Mouse (Mus musculus): ENCODE data around the gene Snx15. TPM values are rescaled to one million over a fixed set of nuclear protein-coding genes. Genes with fewer than 3 reads are reported as not detected.
A peak's percentile ranks its signal among the peaks of the same experiment; 100 is the strongest.
"Not testable (repeated sequence)": the region's sequence is repeated elsewhere in the genome, so short reads cannot be mapped to it uniquely, and the experiment has no call there.

Snx15 gene
- polyA plus RNA-seq, 1 experiment from 2014 or later = 59.6 TPM

DNA sequence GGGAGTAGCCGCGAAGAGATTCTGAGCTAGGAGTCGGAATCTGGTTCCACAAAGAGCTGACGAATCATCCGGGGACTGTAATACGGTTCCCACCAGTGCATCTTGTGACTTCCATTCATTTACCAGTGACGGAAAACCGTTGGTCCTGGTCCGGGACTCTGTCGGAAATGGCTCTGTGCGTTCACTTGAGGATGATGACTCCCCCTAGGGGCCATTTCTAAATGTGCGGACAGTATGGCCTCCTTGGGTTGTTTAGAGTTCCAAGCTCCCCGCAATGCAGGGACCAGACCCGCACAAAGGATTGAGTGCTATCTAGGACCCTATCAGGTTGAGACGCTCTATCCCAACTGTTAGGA is 13.3 kb upstream of the Snx15 start, which contains the start of gene Arl2:
TSS of gene Arl2 (minus strand) at position 155 of the 356 bp plus-strand sequence.
- Histone ChIP-seq H3K4me2 (replicated peaks) (peak within 1 kb of the TSS; percentile 76), H3K4me1 (replicated peaks; ENCODE audit: control insufficient read depth, insufficient read depth, low read length) (peaks cover 10% of the 10 kb centered on the region), H3K9ac (peak within 1 kb of the TSS; percentile 73), H3K9me3 (ENCODE audit: control insufficient read depth, low read length) (no peaks in the 10 kb centered on the region), H3K27me3 (ENCODE audit: control insufficient read depth, insufficient read depth, low read length) (no peaks in the 10 kb centered on the region), H3K27ac (peak within 1 kb of the TSS; percentile 96), H3K36me3 (replicated peaks; ENCODE audit: control insufficient read depth, insufficient read depth) (peaks cover 13% of the 10 kb centered on the region; the same call in 1 of the 2 replicates), H3K4me3 (replicated peaks; ENCODE audit: low read length) (peak within 1 kb of the TSS; percentile 46)
- ATAC-seq (ENCODE audit: low FRiP score) (peak; percentile 76), DNase-seq (ENCODE audit: low spot score) (peak; percentile 90)
- WGBS = under 1% methylated on average over 15 of the region's 15 CpGs

DNA sequence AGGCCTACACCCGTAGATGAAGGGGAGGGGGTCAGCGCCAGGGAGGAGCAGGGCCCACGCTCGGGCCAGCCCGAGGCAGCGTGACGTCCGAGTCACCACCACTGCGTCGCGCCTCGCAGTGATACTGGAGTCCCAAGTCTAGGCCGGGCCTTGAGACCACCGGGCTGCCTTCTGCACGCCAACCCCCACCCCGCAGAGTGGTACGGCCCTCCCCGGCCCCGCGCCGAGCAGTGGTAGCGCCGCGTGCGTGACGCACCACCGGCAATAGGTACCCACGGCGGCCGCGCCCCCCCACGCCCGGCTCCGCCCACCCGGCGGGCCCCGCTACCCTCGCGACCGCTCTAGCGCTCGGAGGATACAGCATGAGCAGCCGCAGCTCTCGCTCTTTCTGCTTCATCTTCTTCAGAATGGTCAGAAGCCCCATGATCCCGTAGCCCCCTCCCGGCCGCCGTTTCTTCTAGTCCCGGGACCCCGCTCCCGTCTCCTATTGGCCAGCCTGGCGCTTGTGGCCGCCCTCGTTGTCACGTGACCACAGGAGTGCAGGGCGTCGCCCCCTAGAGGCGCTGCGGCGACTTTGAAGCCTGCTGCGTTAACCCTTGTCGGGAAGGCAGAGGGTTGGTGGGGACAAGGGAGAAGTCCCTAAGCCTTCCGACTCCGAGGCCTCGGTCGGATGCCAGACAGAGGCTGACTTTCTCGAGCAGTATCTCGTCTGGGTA is 12.7 kb upstream of the Snx15 start, which contains the start of gene Batf2:
TSS of gene Batf2 (plus strand) at position 306 of the 716 bp plus-strand sequence.
- no peaks in the 10 kb centered on the region for H3K9me3 ChIP-seq (ENCODE audit: control insufficient read depth, low read length)
- peak within 1 kb of the TSS; percentile 96 for H3K27ac ChIP-seq
- peak within 1 kb of the TSS; percentile 73 for H3K9ac ChIP-seq
- peak within 1 kb of the TSS; percentile 46 for H3K4me3 ChIP-seq (replicated peaks; ENCODE audit: low read length)
- peak; percentile 93 for DNase-seq (ENCODE audit: low spot score)
- peaks cover 18% of the 10 kb centered on the region; the same call in 1 of the 2 replicates for H3K36me3 ChIP-seq (replicated peaks; ENCODE audit: control insufficient read depth, insufficient read depth)
- peaks cover 10% of the 10 kb centered on the region for H3K4me1 ChIP-seq (replicated peaks; ENCODE audit: control insufficient read depth, insufficient read depth, low read length)
- ATAC-seq (ENCODE audit: low FRiP score) = peak; percentile 94
- WGBS = under 1% methylated on average over 68 of the region's 68 CpGs
- no peaks in the 10 kb centered on the region for H3K27me3 ChIP-seq (ENCODE audit: control insufficient read depth, insufficient read depth, low read length)
- H3K4me2 ChIP-seq (replicated peaks) = peak within 1 kb of the TSS; percentile 76

DNA sequence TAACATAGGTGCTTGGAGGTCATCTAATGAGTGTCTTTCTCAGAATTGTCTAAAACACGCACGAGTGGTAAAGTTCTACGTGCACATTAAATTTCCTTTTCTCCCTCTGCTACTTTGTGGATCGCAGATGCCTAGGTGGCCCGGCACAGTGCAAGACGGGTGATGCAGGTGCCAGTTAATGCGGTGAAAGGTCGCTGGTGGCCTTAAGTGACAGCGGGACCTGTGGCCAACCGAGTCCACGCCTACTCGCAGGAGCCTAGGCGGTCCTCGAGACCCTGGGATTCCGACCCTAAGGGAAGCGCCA is 12.2 kb upstream of the Snx15 start:
- Histone ChIP-seq H3K27ac (peak overlapping the region; percentile 96), H3K4me1 (replicated peaks; ENCODE audit: control insufficient read depth, insufficient read depth, low read length) (peaks cover 10% of the 10 kb centered on the region), H3K27me3 (ENCODE audit: control insufficient read depth, insufficient read depth, low read length) (no peaks in the 10 kb centered on the region), H3K36me3 (replicated peaks; ENCODE audit: control insufficient read depth, insufficient read depth) (peaks cover 23% of the 10 kb centered on the region), H3K9ac (peak overlapping the region; percentile 73), H3K9me3 (ENCODE audit: control insufficient read depth, low read length) (no peaks in the 10 kb centered on the region), H3K4me3 (replicated peaks; ENCODE audit: low read length) (peak overlapping the region; percentile 46), H3K4me2 (replicated peaks) (peak overlapping the region; percentile 76)
- DNase-seq (ENCODE audit: low spot score) (peak; percentile 29), ATAC-seq (ENCODE audit: low FRiP score) (no peak)
- WGBS = 9% methylated on average over 16 of the region's 16 CpGs

DNA sequence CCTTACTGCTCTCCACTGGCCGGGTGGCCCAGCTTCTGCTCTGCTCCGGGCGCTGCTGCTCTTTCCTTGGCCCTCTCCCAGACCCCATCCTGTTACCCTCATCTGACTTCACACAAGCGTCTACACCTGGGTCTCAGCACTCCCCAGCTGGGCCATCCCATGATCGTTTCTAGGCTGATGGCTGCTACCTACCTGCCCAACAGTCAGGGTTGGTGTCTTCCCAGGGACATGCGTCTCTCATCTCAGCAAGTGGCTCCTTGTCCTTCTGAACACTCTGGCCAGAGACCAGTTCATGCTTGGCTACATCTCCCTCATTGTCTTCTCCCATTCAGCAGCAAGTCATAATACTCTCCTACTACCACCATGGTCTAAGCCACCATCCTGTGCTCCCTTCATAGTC is 11.6 kb upstream of the Snx15 start:
- H3K27ac ChIP-seq = no peak overlapping the region; the same call in 1 of the 2 replicates
- H3K4me1 ChIP-seq (replicated peaks; ENCODE audit: control insufficient read depth, insufficient read depth, low read length) = peaks cover 10% of the 10 kb centered on the region
- H3K9me3 ChIP-seq (ENCODE audit: control insufficient read depth, low read length) = no peaks in the 10 kb centered on the region
- no peak for ATAC-seq (ENCODE audit: low FRiP score)
- peak overlapping the region; percentile 73 for H3K9ac ChIP-seq
- peak overlapping the region; percentile 76 for H3K4me2 ChIP-seq (replicated peaks)
- peak overlapping the region; percentile 46 for H3K4me3 ChIP-seq (replicated peaks; ENCODE audit: low read length)
- peaks cover 29% of the 10 kb centered on the region for H3K36me3 ChIP-seq (replicated peaks; ENCODE audit: control insufficient read depth, insufficient read depth)
- no peak for DNase-seq (ENCODE audit: low spot score)
- no peaks in the 10 kb centered on the region for H3K27me3 ChIP-seq (ENCODE audit: control insufficient read depth, insufficient read depth, low read length)
- WGBS = 91% methylated on average over 6 of the region's 6 CpGs

GRCm38 (mm10) chr19:6136397-6136796 is 8.3 kb upstream of the Snx15 start:
- no peak overlapping the region for H3K4me3 ChIP-seq (replicated peaks; ENCODE audit: low read length)
- H3K27ac ChIP-seq = no peak overlapping the region
- ATAC-seq (ENCODE audit: low FRiP score) = no peak
- H3K27me3 ChIP-seq (ENCODE audit: control insufficient read depth, insufficient read depth, low read length) = no peaks in the 10 kb centered on the region
- no peaks in the 10 kb centered on the region for H3K9me3 ChIP-seq (ENCODE audit: control insufficient read depth, low read length)
- H3K4me1 ChIP-seq (replicated peaks; ENCODE audit: control insufficient read depth, insufficient read depth, low read length) = peaks cover 10% of the 10 kb centered on the region
- no peak for DNase-seq (ENCODE audit: low spot score)
- H3K9ac ChIP-seq = no peak overlapping the region
- no peak overlapping the region for H3K4me2 ChIP-seq (replicated peaks)
- peaks cover 35% of the 10 kb centered on the region for H3K36me3 ChIP-seq (replicated peaks; ENCODE audit: control insufficient read depth, insufficient read depth)
- 88% methylated on average over 3 of the region's 3 CpGs for WGBS

- not testable (repeated sequence) for H3K27ac ChIP-seq; H3K9ac ChIP-seq; H3K4me1 ChIP-seq (replicated peaks; ENCODE audit: control insufficient read depth, insufficient read depth, low read length); H3K9me3 ChIP-seq (ENCODE audit: control insufficient read depth, low read length); ATAC-seq (ENCODE audit: low FRiP score); H3K4me3 ChIP-seq (replicated peaks; ENCODE audit: low read length); H3K4me2 ChIP-seq (replicated peaks); H3K27me3 ChIP-seq (ENCODE audit: control insufficient read depth, insufficient read depth, low read length); DNase-seq (ENCODE audit: low spot score)
- WGBS = 68% methylated on average over 1 of the region's 1 CpGs
- peaks cover 35% of the 10 kb centered on the region for H3K36me3 ChIP-seq (replicated peaks; ENCODE audit: control insufficient read depth, insufficient read depth)
Measured at GRCm38 (mm10) chr19:6133197-6133596, 5.1 kb upstream of the Snx15 start.

- H3K4me1 ChIP-seq (replicated peaks; ENCODE audit: control insufficient read depth, insufficient read depth, low read length) = 0 out of 2 replicates have a peak, but pooled peaks cover 4% of the 10 kb centered on the region
- WGBS = 81% methylated on average over 7 of the region's 7 CpGs
- no peak for ATAC-seq (ENCODE audit: low FRiP score)
- H3K27ac ChIP-seq = no peak overlapping the region
- H3K4me3 ChIP-seq (replicated peaks; ENCODE audit: low read length) = no peak overlapping the region
- H3K36me3 ChIP-seq (replicated peaks; ENCODE audit: control insufficient read depth, insufficient read depth) = peaks cover 30% of the 10 kb centered on the region
- no peak overlapping the region for H3K9ac ChIP-seq
- no peak overlapping the region for H3K4me2 ChIP-seq (replicated peaks)
- H3K27me3 ChIP-seq (ENCODE audit: control insufficient read depth, insufficient read depth, low read length) = no peaks in the 10 kb centered on the region
- no peaks in the 10 kb centered on the region for H3K9me3 ChIP-seq (ENCODE audit: control insufficient read depth, low read length)
- DNase-seq (ENCODE audit: low spot score) = no peak
Measured at GRCm38 (mm10) chr19:6132171-6132827, 4.2 kb upstream of the Snx15 start.

DNA sequence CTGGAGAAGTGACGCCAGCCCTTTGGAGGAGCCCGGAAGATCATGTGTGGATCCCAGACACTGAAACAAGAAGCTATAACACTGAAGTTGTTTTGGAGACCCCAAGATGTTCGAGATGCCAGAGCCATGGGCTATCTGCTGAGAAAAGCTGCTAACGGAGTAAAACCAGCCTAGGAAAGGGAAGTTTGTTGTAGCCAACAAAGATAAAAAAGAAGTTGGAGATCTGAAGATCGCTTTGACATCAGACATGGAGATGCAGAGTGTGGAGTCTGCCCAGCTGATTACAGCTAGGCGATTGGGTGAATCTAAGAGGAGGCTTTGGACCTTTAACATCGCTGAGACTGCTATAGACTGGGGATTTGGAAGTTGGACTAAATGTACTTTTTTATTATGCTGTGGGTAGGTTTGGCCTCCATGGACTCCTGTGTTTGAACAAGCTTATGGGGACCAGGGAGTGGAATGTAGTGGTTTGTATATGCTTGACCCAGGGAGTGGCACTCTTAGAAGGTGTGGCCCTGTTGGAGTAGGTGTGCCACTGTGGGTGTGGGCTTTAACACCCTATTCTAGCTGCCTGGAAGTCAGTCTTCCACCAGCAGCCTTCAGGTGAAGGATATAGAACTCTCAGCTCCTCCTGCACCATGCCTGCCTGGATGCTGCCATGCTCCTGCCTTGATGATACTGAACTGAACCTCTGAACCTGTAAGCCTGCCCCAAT is 2.5 kb upstream of the Snx15 start:
- peaks cover 14% of the 10 kb centered on the region for H3K36me3 ChIP-seq (replicated peaks; ENCODE audit: control insufficient read depth, insufficient read depth)
- not testable (repeated sequence) for H3K4me1 ChIP-seq (replicated peaks; ENCODE audit: control insufficient read depth, insufficient read depth, low read length); H3K4me3 ChIP-seq (replicated peaks; ENCODE audit: low read length); H3K4me2 ChIP-seq (replicated peaks); ATAC-seq (ENCODE audit: low FRiP score); H3K9me3 ChIP-seq (ENCODE audit: control insufficient read depth, low read length); H3K27me3 ChIP-seq (ENCODE audit: control insufficient read depth, insufficient read depth, low read length); H3K9ac ChIP-seq; H3K27ac ChIP-seq; DNase-seq (ENCODE audit: low spot score)
- 78% methylated on average over 7 of the region's 7 CpGs for WGBS

Data from hindbrain, embryonic 14.5 days (tissue).